Mouse (Mus musculus): ENCODE results near the gene Alox5ap.

- TF ChIP-seq POLR2A (IDR thresholded peaks at IDR 0.05; ENCODE audit: insufficient read depth, low read depth, low read length) (no peak), EP300 (IDR thresholded peaks at IDR 0.05; ENCODE audit: insufficient read depth, low read depth, low read length) (no peak), CTCF (IDR thresholded peaks at IDR 0.05) (no peak)
These were observed 6.9 kb upstream of the Alox5ap start for GRCm38 (mm10) chr5:149257518-149258281.
